Mouse (Mus musculus) embryo, embryonic 9.5 days (tissue): ENCODE data around the gene Sh3glb1.

Experiments
- DNase-seq: peaks from one replicate; pipeline ENCODE4 v3.0.0-alpha.2; 2017; ENCODE audit errors: extremely low spot score

Gene Sh3glb1

DNA sequence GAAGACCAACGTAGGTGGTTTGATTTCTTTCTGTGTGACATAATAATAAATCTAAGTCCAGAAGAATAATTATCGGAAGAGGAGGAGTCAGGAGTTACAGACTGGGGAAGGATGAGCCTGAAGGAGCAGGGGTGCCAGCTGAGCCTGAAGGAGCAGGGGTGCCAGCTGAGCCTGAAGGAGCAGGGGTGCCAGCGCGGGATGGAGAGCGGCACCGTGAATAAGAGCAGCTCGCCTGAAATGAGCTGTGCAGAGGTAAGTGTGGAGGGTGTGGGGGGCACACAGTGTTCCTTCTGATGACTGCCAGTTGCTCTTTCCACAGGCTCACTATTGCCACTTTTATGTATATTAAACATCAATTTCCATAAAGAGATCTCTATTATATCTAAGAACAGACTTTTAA lies 5.1 kb downstream of the Sh3glb1 start:
- DNase-seq, result no peak

DNA sequence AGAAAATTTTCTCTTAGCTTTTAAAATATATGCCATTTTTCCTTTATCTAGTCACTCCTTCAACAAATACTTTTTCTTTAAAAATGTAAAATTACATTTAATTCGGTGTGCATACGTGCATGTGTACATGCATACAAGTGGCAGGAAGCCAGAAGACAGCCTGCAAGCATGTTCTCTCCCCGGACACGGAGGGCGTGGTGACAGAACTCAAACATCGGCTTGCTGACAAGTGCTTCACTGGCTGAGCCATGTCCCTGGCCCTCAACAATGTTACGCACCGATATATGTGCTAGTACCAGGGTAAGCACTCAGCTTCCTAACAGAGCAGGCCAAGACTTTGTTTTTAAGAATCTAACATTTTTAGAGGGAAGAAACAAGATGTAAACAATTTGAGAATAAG lies 5.5 kb downstream of the Sh3glb1 start:
- no peak for DNase-seq

- no peak for DNase-seq
Measured at GRCm38 (mm10) chr3:144714126-144714525, 6.0 kb downstream of the Sh3glb1 start.

DNA sequence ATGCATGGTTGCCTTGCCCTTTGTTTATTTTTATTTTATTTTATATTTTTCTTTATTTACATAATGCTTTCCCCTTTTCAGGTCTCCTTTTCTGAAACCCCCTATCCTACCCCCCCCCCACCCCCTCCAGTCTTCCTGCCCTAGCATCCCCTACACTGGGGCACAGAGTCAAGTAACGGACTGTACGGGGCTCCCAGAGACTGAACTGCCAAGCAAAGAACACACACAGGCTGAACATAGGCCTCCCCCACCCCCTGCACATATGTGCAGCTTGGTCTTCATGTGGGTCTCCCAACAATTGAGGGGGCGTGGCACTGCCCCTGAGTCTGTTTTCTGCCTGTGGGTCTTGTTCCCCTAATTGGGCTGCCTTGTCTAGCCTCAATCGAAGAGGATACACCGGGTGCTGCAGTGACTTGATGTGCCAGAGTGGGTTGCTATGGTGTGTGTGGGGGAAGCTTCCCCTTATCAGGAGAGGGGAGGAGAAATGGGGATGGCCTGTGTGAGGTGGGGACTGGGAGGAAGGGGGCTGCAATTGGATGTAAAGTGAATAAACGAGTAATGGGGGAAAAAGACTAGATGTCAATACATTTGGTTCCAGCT lies 8.4 kb downstream of the Sh3glb1 start:
- no peak for DNase-seq

- no peak for DNase-seq
Measured at GRCm38 (mm10) chr3:144708612-144709011, 11.5 kb downstream of the Sh3glb1 start.

DNA sequence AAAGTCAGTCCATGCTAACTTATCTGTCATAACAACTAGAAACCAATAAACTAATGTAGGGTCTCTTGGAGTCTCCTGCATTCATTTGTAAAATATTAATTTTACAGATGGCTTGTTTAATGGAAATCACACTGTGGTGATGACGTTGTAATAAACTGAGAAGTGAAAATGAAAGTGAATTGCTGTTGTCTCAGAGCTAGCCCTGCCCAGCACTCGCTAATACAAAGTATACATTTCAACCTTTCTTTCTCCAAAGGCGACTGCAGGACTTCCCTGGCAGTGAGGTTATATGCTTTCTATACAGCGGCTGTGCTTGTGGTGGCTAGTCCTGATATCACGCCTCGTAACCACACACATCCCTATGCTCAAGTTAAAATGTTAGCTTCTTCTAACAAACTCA lies 16.2 kb downstream of the Sh3glb1 start:
- no peak for DNase-seq

DNA sequence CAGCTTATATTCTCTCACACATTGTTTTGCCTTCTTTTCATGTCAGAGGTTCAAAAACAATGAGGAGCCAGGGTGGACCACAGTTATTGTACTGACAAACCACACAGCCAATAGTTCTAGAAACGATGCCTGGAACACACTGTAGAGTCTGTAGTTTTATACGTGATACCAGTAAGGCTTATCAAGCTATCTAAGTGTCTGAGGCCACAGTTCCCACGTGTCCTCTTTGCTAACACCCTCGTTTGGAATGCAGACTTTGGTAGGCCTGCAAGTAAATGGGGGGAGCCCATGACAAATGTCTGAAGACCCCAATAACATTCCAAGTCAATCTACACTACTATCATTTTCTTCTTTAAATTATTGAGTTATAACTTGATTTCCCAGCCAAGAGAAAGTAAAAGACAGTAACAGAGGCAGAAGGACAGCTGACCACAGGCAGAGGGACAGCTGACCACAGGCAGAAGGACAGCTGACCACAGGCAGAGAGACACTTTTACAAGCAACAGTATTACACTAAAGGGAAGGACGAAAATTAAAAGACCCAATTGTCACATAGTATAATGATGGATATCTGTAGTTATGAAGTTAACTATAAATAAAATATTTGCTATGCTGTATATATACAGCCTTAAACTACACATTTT lies 21.2 kb downstream of the Sh3glb1 start:
- DNase-seq, result no peak

GRCm38 (mm10) chr3:144697942-144698341 lies 22.2 kb downstream of the Sh3glb1 start:
- DNase-seq, result no peak

GRCm38 (mm10) chr3:144697154-144697553 lies 23.0 kb downstream of the Sh3glb1 start:
- DNase-seq, result no peak

DNA sequence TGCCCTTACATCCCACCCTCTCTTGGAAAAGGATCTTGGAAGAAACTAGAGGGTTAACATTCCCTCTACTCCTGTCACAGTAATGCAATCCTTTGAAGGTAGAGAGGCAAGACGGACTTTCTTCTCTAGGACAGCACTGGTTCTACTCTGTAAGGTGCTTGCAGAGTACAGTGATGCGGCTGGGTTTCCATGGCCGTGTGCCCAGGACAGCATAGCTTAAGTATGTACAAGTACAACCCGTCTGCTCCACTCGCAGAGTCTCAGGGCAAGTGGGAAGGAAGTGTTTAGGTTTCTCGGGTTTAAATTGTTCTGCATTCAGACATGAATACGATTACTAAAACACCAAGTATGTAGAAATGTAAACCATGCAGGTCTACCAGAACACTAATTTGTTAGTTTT lies 25.2 kb downstream of the Sh3glb1 start:
- DNase-seq, result no peak

GRCm38 (mm10) chr3:144694040-144694439 lies 26.1 kb downstream of the Sh3glb1 start:
- no peak for DNase-seq

- no peak for DNase-seq
Measured at GRCm38 (mm10) chr3:144692052-144692451, 28.1 kb downstream of the Sh3glb1 start.

DNA sequence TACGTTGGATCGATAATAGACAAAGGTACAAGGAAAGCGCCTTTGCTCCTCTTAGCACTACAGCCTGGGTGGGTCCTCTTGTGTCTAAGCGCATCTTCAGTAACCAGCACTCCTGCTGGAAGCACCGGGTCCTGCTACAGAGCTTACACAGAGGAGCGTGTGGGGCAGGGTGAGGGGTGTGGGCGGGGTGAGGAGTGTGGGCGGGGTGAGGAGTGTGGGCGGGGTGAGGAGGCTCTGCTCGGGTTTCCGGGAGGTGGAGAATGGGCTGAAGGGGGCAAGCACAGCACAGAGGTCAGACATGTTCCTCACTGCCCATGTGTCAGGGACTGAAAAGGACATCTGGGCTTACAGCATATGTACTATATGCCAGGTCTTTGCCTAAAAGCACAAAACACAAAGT lies 30.9 kb downstream of the Sh3glb1 start:
- peak; percentile 89 for DNase-seq

DNA sequence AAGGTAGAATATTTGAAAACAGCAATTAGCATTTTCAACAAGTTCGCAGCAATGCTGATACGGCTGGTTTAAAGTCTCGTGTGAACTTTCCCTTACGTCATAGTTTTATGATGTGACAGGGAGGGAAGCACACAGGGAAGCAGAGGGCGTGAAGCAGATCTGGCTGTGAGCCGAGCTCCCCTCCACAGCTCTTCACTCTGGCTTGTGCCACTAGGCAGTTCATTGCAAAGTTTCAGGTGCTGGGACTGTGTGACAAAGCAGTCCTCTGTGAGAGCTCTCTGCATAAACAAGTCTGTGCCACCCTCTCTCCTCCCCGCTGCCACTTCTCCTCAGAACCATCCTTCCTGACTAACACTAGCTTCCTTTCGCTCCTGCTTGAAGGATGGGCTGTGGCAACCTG lies 31.9 kb downstream of the Sh3glb1 start:
- no peak for DNase-seq

DNA sequence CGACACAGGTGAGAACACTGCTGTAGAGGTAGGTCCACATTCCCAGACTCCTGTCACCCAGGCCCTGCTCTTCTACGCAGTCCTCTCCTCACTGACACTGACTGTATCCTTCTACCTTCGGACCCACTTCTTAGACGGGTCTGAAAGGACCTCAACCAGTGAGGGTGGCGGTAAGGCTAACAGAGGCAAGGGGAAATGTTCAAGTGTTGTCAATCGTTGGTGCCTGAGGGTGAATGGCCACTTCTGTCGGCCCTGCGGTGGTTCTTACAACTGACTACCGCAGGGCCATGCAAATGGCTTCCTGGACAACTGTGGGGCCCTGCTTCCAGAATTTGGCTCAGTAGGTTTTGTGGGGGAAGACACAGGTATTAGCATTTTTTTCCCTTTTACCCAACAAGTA lies 32.5 kb downstream of the Sh3glb1 start:
- DNase-seq, result no peak

DNA sequence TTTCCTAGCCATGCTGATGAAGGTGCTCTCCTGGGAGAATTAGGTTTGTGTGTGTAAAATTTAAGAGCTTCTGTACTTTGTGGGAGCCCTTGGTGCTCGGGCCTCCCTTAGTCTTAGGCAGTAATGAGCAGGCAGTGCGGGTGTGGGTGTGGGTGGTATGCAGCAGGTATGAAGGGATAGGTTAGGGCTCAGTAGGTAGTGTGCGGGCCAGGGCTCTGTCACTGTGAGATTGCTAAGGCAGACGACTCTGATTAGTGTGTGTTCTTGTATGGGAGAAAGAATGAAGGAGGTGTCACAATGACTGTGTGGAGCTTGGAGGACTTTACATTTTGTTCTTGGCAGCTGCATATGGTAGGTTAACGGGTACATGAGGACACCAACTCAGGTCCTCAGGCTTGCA lies 34.0 kb downstream of the Sh3glb1 start:
- DNase-seq, result no peak

GRCm38 (mm10) chr3:144683136-144683814 lies 36.9 kb downstream of the Sh3glb1 start:
- DNase-seq, result no peak

GRCm38 (mm10) chr3:144681542-144681941 lies 38.6 kb downstream of the Sh3glb1 start:
- DNase-seq, result no peak

DNA sequence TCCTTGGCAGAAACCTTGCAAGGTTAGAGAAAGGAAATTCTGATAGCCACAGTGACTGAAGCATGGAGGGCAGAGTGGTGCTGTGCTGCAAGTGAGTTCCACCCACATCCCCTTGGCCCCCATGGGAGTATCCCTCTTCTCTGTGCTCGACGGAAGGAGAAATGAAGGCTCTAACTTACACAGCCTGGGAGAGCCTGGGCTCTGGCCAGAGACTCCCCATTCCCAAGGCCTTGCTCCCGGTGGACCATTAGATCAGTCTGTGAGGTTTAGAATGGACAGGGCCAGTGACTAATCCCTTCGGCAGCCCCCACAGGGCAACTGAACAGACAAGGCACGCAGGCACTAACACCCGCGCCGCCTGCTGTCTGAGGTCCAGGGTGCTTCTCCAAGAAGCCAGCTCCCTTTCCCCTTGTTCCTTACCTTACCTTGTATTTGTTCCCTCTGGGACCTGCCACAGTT lies 40.4 kb downstream of the Sh3glb1 start:
- no peak for DNase-seq

DNA sequence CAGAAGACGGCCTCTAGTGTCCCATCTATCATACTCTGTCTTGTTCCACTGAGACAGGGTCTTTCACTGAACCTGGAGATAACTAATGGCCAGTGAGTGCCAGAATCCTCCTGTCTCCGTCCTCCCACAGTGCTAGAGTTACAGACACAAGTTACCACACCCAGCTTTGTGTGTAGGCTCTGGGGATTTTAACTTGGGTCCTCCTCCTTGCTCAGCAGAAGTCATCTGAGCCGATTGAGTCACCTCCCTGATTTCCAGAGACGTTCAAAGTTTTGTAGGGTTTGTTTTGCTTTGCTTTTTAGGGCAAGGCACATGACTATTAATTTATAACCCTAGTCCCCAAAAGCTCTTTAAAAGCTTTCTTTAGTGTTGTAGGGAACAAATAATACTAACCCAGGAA lies 41.0 kb downstream of the Sh3glb1 start:
- no peak for DNase-seq

- no peak for DNase-seq
Measured at GRCm38 (mm10) chr3:144677751-144678150, 42.4 kb downstream of the Sh3glb1 start.

- no peak for DNase-seq
Measured at GRCm38 (mm10) chr3:144676249-144676648, 43.9 kb downstream of the Sh3glb1 start.

DNA sequence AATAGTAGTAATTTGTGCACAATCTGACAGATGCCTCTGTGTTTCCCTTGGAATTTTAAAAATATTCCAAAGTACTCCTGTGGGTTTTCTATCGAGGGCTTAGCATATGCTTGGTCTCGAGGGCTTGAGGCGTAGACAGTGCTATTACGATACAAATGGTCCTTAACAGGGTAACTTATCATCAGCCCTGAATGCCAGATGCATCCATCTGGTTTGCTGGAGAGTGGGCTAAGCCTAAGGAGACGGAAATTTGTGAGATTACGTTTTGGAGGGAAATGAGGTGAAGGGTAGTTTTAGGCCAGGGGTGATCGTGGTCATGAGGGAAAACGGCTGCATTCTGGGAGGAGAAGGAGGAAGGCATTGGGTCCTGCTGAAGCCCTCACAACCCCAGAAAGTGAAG lies 48.1 kb downstream of the Sh3glb1 start:
- DNase-seq, result no peak
